Comparison of ENCODE assay signal across 32 mouse cellular contexts in the genomic region with DNA sequence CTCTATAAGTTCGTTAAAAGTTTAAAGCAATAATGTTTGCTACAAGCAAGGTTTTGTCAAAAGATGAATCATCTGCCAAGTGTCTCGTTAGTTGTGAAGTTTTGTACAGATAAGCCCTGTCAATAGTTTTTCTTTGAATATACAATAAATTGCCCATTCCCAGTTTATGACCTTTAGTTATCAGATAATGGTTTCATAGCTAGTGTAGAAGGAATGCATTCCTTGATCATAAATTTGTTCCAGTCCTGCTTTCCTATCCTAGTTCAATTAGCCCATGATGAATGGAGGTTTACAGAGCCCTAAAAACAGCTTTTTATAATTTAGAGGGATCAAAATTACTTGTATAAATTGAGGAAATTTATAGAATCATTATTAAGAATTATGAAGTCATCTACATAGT.
"Had no signal": no experiment of that assay in that cellular context is flagged by ENCODE, and none has a peak within 500 bp of the region (broad histone marks: within the 10 kb centered on the region; RNA-seq: fewer than 3 reads in every experiment).

No protein-coding gene starts in this region.

- H3K36me3 ChIP-seq: limb, embryonic 10.5 days; limb, embryonic 12.5 days; limb, embryonic 13.5 days; limb, embryonic 15.5 days; liver, embryonic 12.5 days; liver, embryonic 13.5 days; liver, embryonic 15.5 days; lung, embryonic 15.5 days; midbrain, embryonic 10.5 days; midbrain, embryonic 12.5 days; midbrain, embryonic 13.5 days; midbrain, embryonic 15.5 days; neural tube, embryonic 12.5 days had no signal

- H3K9me3 ChIP-seq: limb, embryonic 10.5 days; limb, embryonic 12.5 days; limb, embryonic 13.5 days; limb, embryonic 15.5 days; liver, embryonic 12.5 days; liver, embryonic 13.5 days; liver, embryonic 15.5 days; lung, embryonic 15.5 days; megakaryocyte, embryonic 14.5 days; midbrain, embryonic 10.5 days; midbrain, embryonic 12.5 days; midbrain, embryonic 13.5 days; midbrain, embryonic 15.5 days; neural tube, embryonic 12.5 days had no signal

- H3K4me3 ChIP-seq: limb, embryonic 10.5 days; limb, embryonic 12.5 days; limb, embryonic 13.5 days; limb, embryonic 15.5 days; liver, embryonic 12.5 days; liver, embryonic 13.5 days; liver, embryonic 15.5 days; lung, embryonic 15.5 days; megakaryocyte, embryonic 14.5 days; midbrain, embryonic 10.5 days; midbrain, embryonic 12.5 days; midbrain, embryonic 13.5 days; midbrain, embryonic 15.5 days; myocyte; neural tube, embryonic 12.5 days had no signal

- H3K4me2 ChIP-seq: limb, embryonic 12.5 days; limb, embryonic 13.5 days; limb, embryonic 15.5 days; liver, embryonic 11.5 days; liver, embryonic 12.5 days; liver, embryonic 13.5 days; liver, embryonic 15.5 days; lung, embryonic 14.5 days; lung, embryonic 15.5 days; midbrain, embryonic 11.5 days; midbrain, embryonic 12.5 days; midbrain, embryonic 13.5 days; midbrain, embryonic 15.5 days; neural tube, embryonic 12.5 days had no signal

- ATAC-seq: liver, embryonic 12.5 days; liver, postnatal 0 days; lung, postnatal 0 days; midbrain, embryonic 13.5 days; midbrain, embryonic 15.5 days; midbrain, embryonic 16.5 days had no signal

- H3K27ac ChIP-seq: limb, embryonic 10.5 days; limb, embryonic 12.5 days; limb, embryonic 13.5 days; limb, embryonic 15.5 days; liver, embryonic 12.5 days; liver, embryonic 13.5 days; liver, embryonic 14.5 days; liver, embryonic 15.5 days; lung, embryonic 15.5 days; macrophage; midbrain, embryonic 10.5 days; midbrain, embryonic 12.5 days; midbrain, embryonic 13.5 days; midbrain, embryonic 15.5 days; neural tube, embryonic 12.5 days had no signal

- DNase-seq: left cerebral cortex, postnatal 4 days; liver; liver, embryonic 13.5 days; liver, postnatal 0 days; lung, adult 18-20 months; lung, adult 2 months; lung, embryonic 14.5 days; lung, postnatal 10 days; lung, postnatal 14 days; lung, postnatal 36 days; lung, postnatal 4 days; midbrain, embryonic 14.5 days had no signal

- H3K27me3 ChIP-seq: limb, embryonic 12.5 days; limb, embryonic 13.5 days; limb, embryonic 15.5 days; liver, embryonic 12.5 days; liver, embryonic 13.5 days; liver, embryonic 15.5 days; lung, embryonic 15.5 days; megakaryocyte, embryonic 14.5 days; midbrain, embryonic 12.5 days; midbrain, embryonic 13.5 days; midbrain, embryonic 15.5 days; neural tube, embryonic 12.5 days had no signal

- H3K4me1 ChIP-seq: limb, embryonic 10.5 days; limb, embryonic 12.5 days; limb, embryonic 13.5 days; limb, embryonic 15.5 days; liver, embryonic 12.5 days; liver, embryonic 13.5 days; liver, embryonic 15.5 days; lung, embryonic 15.5 days; megakaryocyte, embryonic 14.5 days; midbrain, embryonic 10.5 days; midbrain, embryonic 12.5 days; midbrain, embryonic 13.5 days; midbrain, embryonic 15.5 days; neural tube, embryonic 12.5 days had no signal

- H3K9ac ChIP-seq: limb, embryonic 12.5 days; limb, embryonic 13.5 days; limb, embryonic 15.5 days; liver, embryonic 12.5 days; liver, embryonic 13.5 days; liver, embryonic 14.5 days; liver, embryonic 15.5 days; liver, postnatal 0 days; lung, embryonic 14.5 days; lung, embryonic 15.5 days; midbrain, embryonic 12.5 days; midbrain, embryonic 13.5 days; midbrain, embryonic 15.5 days; neural tube, embryonic 12.5 days had no signal
